Mouse (Mus musculus) embryonic facial prominence, embryonic 14.5 days (tissue): ENCODE results near the gene Tmco1. TPM values are rescaled to one million over a fixed set of nuclear protein-coding genes. Genes with fewer than 3 reads are reported as not detected.

Experiments
- ATAC-seq: fragments of 200-750 bp; cut with Nextera tagmentation; 2 replicates; pipeline ENCODE4 v1.8.0; 2017; ENCODE audit warnings: low read depth, moderate number of reproducible peaks, moderate TSS enrichment
- DNase-seq: peaks from one replicate; pipeline ENCODE4 v3.0.0-alpha.2; 2015; ENCODE audit warnings: low spot score
- H3K27ac ChIP-seq: fragments of 300-500 bp; sonication (generic); replicated peaks from 2 replicates; pipeline ENCODE4 v1.5.1; 2014; ENCODE audit warnings: low read depth, mild to moderate bottlenecking, low read length, moderate library complexity
- H3K27me3 ChIP-seq: fragments of 300-500 bp; sonication (generic); replicated peaks from 2 replicates; pipeline ENCODE4 v1.6.1; 2014; ENCODE audit warnings: low read length; ENCODE audit not compliant: control insufficient read depth, insufficient read depth
- H3K36me3 ChIP-seq: fragments of 300-500 bp; sonication (generic); 2 replicates; pipeline ENCODE4 v1.6.1; 2014; ENCODE audit warnings: low read length, mixed read lengths; ENCODE audit not compliant: control insufficient read depth, insufficient read depth
- H3K4me1 ChIP-seq: fragments of 300-500 bp; sonication (generic); 2 replicates; pipeline ENCODE4 v1.6.1; 2014; ENCODE audit warnings: antibody characterized with exemption, low read length; ENCODE audit not compliant: control insufficient read depth, insufficient read depth
- H3K4me2 ChIP-seq: fragments of 300-500 bp; sonication (generic); 2 replicates; pipeline ENCODE4 v1.6.1; 2014; ENCODE audit warnings: low read depth, mild to moderate bottlenecking, low read length, moderate library complexity, mixed read lengths
- H3K4me3 ChIP-seq: fragments of 300-500 bp; sonication (generic); 2 replicates; pipeline ENCODE4 v1.5.1; 2014; ENCODE audit warnings: low read depth, mild to moderate bottlenecking, low read length
- H3K9ac ChIP-seq: fragments of 300-500 bp; sonication (generic); 2 replicates; pipeline ENCODE4 v1.6.1; 2014; ENCODE audit warnings: low read depth, mild to moderate bottlenecking, low read length, moderate library complexity, mixed read lengths
- H3K9me3 ChIP-seq: fragments of 300-500 bp; sonication (generic); 2 replicates; pipeline ENCODE4 v1.6.1; 2016; ENCODE audit warnings: low read length; ENCODE audit not compliant: control insufficient read depth
- WGBS: fragments of 180-500 bp; shearing (Covaris S2); extraction: QIAGEN DNeasy Blood & Tissue Kit; methylation state at CpG from one replicate; pipeline ENCODE4 v1.1.7; 2014; 5-methylcytosine and 5-hydroxymethylcytosine counted together
- microRNA-seq: library from miRNA; unstranded; fragments of <30 nt; microRNA quantifications from one replicate; pipeline ENCODE4, GENCODE M21; 2016; ENCODE audit warnings: borderline number of aligned reads
- polyA plus RNA-seq: library from polyadenylated mRNA; unstranded; fragments of >200 nt; fragmentation: Nextera tagmentation; extraction: Ambion mirVana; gene quantifications from 2 replicates; pipeline ENCODE4 v1.2.1, GENCODE M21; 2014

Gene Tmco1
- polyA plus RNA-seq, 1 experiment from 2014 or later = 90.0 TPM

DNA sequence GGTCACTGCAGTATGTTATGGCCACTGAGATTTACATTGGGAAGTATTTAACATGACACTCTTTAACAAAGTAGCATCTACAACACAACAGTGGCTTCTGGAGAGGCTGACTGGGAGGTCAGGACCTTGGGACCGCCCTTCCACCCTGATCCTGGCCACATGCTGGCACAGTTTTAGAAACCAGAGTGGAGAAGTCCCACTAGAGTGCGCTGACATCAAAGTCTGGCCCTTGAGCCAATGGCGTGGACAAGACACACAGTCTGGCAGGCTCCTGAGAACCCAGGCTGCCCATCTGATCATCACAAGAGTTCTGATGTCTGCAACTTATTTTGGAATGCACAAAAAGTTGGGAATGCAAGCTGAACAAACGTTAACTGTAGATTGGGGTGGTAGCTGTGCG lies 71.6 kb downstream of the Tmco1 start:
- WGBS = 64% methylated on average over 5 of the region's 5 CpGs
- no peak for ATAC-seq

DNA sequence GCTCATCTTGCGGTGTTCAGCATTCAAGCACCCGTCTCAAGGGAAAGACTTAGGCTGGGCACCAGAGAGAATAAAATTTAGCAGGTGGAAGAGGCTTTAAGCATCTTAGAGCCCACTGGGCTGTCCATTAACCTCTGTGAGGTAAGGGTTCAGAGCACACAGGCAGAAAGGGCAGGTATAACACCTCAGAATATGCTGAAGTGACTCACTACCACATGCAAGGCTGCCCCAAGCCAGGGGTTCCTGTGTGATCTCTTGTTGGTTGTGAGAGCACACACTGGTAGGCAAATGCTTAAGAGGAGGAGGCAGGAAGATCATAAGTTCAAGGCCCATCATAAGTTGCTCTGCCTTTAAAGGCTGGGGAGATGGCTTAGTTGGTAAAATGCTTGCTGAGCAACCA lies 72.0 kb downstream of the Tmco1 start:
- no peaks in the 10 kb centered on the region; the same call in 1 of the 2 replicates for H3K27me3 ChIP-seq
- H3K4me1 ChIP-seq = no peaks in the 10 kb centered on the region
- H3K36me3 ChIP-seq = peaks cover 8% of the 10 kb centered on the region; the same call in 1 of the 2 replicates
- H3K27ac ChIP-seq = no peak overlapping the region
- no peak overlapping the region for H3K4me3 ChIP-seq
- 86% methylated on average over 2 of the region's 2 CpGs for WGBS
- no peaks in the 10 kb centered on the region for H3K9me3 ChIP-seq
- ATAC-seq = no peak
- DNase-seq = no peak
- no peak overlapping the region for H3K9ac ChIP-seq
- H3K4me2 ChIP-seq = no peak overlapping the region

More for the DNA sequence above, 71.6 kb downstream of the Tmco1 start:
- H3K27me3 ChIP-seq = no peaks in the 10 kb centered on the region; the same call in 1 of the 2 replicates
- no peak for DNase-seq
- peaks cover 8% of the 10 kb centered on the region; the same call in 1 of the 2 replicates for H3K36me3 ChIP-seq
- no peak overlapping the region for H3K9ac ChIP-seq
- no peak overlapping the region for H3K4me2 ChIP-seq
- H3K9me3 ChIP-seq = no peaks in the 10 kb centered on the region
- H3K4me1 ChIP-seq = no peaks in the 10 kb centered on the region
- H3K27ac ChIP-seq = no peak overlapping the region
- no peak overlapping the region for H3K4me3 ChIP-seq

DNA sequence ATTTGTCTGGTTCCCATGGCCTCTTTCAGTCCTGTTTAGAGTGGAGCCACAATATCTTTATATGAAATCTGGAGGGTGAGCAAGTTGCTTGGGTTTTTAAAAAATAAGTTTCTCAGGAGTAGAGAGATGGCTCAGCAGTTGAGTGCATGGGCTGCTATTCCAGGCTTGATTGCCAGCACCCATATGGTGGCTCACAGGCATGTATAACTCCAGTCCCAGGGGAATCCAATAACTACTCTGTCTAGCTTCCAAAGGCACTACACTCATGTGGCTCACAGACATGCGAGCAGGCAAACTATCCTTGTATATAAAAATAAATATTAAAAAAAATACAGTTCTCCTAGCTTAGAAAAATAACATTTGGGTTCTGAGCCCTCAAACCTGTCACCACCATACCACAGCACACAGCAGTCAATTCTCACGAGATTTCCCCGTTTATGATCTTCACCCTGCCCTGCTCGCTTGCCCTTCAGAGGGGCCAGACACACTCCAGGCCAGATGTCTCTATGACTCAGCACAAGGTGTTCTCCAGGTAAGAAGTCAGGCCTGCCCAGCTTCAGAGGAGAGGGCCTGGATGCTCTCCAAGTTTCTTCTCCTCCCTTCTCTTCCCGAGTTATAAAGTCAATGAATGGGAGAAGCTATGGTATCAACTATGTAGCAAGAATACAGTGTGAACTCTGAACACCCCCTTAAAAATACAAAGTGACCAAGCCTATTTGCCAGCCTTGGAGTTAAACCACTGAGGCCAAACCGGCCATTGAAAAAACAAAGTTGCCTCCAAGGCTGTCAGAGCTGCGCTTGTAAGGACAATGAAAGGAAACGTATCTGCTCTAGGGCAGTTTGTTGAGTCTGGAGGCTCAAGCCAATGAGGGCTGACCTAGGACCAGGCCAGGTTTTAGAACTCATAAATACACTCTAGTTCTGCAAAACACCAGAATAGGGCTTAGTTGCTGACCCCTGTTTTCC lies 73.2 kb downstream of the Tmco1 start:
- no peak for DNase-seq
- Histone ChIP-seq H3K9me3 (no peaks in the 10 kb centered on the region), H3K27ac (no peak overlapping the region), H3K4me2 (no peak overlapping the region), H3K27me3 (no peaks in the 10 kb centered on the region; the same call in 1 of the 2 replicates), H3K4me1 (no peaks in the 10 kb centered on the region), H3K36me3 (peaks cover 4% of the 10 kb centered on the region; the same call in 1 of the 2 replicates), H3K4me3 (no peak overlapping the region), H3K9ac (no peak overlapping the region)
- WGBS = 78% methylated on average over 8 of the region's 8 CpGs
- no peak for ATAC-seq

DNA sequence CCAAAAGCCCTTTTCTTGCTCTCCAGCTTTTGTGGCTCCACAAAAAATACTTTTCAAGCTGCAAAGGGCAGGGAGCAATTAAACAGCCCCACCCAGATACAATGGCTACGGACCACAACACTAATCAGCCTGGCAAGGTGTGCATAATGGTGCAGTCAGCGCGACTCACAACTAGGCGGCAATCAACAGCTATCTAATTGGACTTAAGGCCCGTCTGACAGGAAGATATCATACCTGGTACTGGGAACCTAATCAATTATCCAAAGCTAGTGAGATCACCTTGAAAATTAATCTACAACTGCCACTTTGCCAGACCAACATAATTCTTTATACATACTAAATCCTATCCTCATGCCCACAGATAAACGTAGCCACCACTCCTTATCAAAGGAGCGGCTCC lies 74.1 kb downstream of the Tmco1 start:
- WGBS = 79% methylated on average over 7 of the region's 7 CpGs
- Histone ChIP-seq H3K27me3 (no peaks in the 10 kb centered on the region; the same call in 1 of the 2 replicates), H3K36me3 (no peaks in the 10 kb centered on the region), H3K4me2 (no peak overlapping the region), H3K9me3 (no peaks in the 10 kb centered on the region), H3K9ac (no peak overlapping the region), H3K4me3 (no peak overlapping the region), H3K4me1 (no peaks in the 10 kb centered on the region), H3K27ac (no peak overlapping the region)
- no peak for ATAC-seq
- DNase-seq = no peak

DNA sequence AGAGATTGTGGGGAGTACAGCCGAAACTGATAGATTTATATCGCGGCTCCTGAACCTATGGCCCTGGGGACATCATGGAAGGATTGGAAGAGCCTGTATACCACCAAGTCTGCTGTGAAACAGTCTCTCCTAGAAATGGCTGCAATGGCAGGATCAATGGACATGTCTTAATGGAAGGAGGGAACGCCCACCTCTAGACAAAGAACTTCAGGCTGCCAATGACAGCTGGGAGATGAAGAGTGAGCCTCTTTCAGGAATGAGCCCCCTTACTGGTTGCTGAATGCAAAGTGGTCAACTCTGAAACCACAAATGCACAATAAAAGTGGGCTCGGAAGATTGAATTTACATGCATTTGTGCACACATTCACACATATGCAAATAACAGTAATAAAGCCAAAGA lies 74.6 kb downstream of the Tmco1 start:
- Histone ChIP-seq H3K36me3 (no peaks in the 10 kb centered on the region), H3K9me3 (no peaks in the 10 kb centered on the region)
- 86% methylated on average over 5 of the region's 5 CpGs for WGBS

DNA sequence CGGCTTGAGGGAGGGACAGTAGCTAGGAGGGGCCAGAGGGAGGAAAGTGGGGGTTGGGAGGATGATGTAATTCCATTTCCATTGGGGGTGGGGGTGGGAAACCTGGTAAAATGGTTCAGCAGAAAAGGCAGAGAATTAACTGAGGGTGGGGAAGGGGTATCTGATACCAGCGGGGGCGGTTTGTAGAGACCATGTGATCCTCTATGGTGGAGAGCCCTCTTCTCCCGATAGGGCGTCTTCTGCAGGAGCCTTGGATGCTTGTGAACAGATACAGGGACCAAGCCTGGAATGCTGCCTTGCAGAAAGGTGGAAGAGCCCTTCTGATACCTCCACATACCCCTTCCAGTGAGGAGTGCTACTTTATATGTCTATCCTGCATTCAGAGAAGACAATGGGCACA lies 75.0 kb downstream of the Tmco1 start:
- Histone ChIP-seq H3K27me3 (no peaks in the 10 kb centered on the region; the same call in 1 of the 2 replicates), H3K9me3 (no peaks in the 10 kb centered on the region), H3K9ac (no peak overlapping the region), H3K27ac (no peak overlapping the region), H3K4me3 (no peak overlapping the region), H3K4me1 (no peaks in the 10 kb centered on the region), H3K4me2 (no peak overlapping the region), H3K36me3 (no peaks in the 10 kb centered on the region)
- DNase-seq = no peak
- no peak for ATAC-seq
- WGBS = 86% methylated on average over 5 of the region's 5 CpGs

More for the DNA sequence above, 74.6 kb downstream of the Tmco1 start:
- no peaks in the 10 kb centered on the region for H3K4me1 ChIP-seq
- DNase-seq = no peak
- no peak overlapping the region for H3K9ac ChIP-seq
- no peak overlapping the region for H3K27ac ChIP-seq
- H3K4me3 ChIP-seq = no peak overlapping the region
- no peak overlapping the region for H3K4me2 ChIP-seq
- ATAC-seq = no peak
- no peaks in the 10 kb centered on the region; the same call in 1 of the 2 replicates for H3K27me3 ChIP-seq

Small RNA genes within 50 kb of the gene (microRNA-seq; reads per million reads assigned to microRNA genes)
- not detected for gene Gm25911
- gene Mir6347 = not detected

Other genes starting within 250 kb of the Tmco1 start
- gene Uck2, start 23.1 kb upstream of the Tmco1 start, polyA plus RNA-seq = 54.8 and 56.2 TPM in 2 replicates
- gene Aldh9a1, start 41.6 kb downstream of the Tmco1 start, polyA plus RNA-seq = 40.7 and 48.6 TPM in 2 replicates
- gene Mgst3, start 85.5 kb downstream of the Tmco1 start, polyA plus RNA-seq = 74.7 and 86.9 TPM in 2 replicates
- gene Lrrc52, start 158.4 kb downstream of the Tmco1 start, polyA plus RNA-seq = not detected in 2 replicates